Mouse (Mus musculus): ENCODE measurements at regions not wholly inside any gene's neighbourhood (a gene's known extent, or its start where the extent isn't known, plus 50 kb on each side); places are given as distances from the start of the nearest gene placed in this dataset.

DNA sequence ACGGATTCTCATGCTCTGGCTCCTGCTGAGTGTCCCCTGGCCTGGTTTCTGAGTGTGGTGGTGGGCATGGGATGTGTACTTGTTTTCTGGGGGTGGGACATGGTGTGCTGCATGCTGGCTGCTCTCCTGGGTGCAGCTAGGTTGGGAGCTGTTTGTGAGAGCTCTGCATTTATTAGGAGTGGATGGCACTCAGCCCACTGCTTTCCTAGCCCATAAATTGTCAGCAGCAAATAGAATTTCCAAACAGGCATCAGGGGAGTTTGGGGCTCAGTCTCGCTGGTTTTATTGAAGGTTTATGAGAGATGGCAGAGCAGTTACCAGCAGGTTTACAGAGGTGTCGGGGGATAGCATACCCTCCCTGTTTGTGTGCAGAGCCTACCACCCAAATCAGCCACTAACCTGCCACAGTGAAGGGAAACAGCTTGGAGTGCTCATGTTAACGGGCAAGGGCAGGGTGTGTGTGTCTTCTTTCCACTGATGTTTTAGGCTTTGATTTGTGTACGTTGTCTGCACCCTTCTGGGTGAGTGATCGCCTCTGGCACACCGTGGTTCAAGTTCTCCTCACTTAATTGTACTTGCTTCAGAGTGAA, 372.6 kb downstream of the Eipr1 start:
- DNase-seq = no peak

DNA sequence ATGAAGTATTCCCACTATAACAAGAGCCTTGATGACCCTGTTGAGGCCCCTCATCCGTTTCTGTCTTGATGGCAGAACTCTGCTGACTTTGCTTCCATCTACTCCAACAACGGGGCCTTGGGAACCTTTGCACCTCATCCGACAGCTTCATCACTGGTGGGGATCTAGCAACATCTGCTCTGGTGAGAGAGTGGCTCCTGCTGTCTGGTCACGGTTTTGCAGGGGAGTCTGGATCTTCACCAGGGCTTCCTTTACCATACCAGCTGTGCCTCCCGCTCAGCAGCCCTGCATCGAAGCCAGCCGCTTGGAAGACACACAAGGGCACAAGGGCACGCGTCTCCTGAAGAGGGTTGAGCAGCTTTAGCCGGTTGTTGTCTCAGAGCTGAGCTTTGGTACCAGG, 377.2 kb downstream of the Eipr1 start:
- DNase-seq = peak; percentile 11

DNA sequence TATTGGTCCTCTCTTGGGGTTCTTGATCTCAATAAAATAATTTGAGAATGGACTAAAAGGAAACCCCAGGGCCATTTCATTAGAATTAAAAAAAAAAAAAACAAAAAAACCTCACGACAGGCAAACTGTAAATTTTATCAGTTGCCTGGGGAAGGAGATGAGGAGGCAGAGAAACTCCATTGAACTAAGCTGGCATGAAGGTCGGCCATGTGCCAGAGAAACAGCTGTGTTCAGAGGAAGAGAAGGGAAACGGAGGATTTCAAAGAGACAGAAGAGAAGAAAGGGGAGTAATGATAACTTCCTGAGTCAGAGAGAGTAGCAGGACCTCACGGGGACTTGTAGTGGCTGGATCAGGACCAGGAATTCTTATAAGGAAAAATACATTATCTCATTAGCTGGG, 377.7 kb downstream of the Eipr1 start:
- DNase-seq = no peak

DNA sequence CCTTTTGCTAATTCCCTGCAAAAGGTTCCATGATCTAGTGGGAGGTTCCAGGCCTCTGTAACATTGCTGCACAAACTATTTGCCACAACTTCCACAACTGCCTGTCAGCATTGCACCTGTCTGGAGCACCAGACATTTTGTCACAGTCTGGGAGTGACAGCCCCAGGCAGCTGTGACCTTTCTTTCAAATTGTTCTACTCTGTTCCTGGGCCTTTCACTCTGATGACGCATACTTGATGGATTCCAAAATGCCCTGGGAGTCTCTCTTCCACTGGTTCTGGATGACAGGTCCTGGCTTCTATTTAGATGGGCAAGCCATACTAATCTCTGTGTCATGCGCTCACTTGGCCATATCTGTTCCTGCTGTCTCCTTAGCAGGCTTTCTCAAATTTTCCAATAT, 382.7 kb downstream of the Eipr1 start:
- DNase-seq = no peak

DNA sequence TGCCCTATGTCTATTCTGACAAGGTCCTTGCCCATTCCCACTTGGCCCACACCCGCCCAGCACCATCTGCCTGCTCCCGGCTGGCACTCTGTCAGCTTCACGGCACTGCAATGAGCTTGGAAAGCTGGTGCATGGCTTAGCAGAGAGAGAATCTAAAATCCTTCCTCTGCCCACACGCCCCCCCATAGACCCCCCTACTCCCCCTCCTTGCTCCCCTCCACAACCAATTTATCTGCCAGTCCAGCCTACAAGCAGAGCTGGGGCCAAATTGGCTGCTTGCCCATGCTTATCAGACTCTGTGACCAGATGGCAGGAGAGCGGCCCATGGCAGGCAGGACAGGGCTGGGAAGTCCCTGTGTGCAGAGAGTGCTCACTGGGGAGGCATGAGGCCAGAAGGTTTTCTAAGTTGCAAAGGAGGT, 385.3 kb downstream of the Eipr1 start:
- no peak for DNase-seq

DNA sequence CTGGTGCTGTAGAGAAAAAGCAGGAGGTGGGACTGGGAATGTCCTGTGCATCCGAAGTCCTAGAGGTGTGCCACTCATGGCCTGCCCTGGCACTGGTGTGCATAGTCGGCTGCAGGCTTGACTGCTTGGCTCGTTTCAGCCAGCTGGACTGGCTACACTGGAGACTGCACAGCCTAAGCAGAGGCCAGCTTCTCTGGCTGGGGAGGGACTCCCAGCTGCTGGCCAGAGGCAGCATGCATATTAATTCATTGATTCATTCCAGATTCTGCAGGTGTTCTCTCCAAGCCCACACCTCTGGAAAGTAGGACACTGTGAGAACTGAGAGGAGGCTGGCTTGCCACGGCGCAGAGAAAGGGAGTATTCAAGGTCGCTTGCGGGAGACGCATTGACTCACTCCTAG, 385.9 kb downstream of the Eipr1 start:
- no peak for DNase-seq

DNA sequence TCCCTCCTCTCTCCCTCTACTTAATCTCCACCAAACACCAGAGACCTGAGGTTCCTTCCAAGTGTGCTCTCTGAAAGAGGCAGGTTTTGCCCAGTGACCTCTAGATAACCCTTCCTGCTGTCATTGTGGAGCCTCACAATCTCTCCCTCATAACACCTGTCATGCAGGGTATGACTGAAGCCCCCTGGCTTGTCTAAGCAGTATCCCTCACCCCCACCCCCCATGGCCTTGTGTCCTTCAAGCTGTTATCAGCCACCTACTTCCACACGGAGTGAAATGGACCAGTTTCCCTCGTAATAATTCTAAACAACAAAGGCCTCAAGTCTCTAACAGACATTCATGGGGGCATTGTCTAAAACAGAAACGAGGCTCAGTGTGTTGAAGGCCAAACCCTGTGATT, 387.6 kb upstream of the Myt1l start:
- DNase-seq = no peak

DNA sequence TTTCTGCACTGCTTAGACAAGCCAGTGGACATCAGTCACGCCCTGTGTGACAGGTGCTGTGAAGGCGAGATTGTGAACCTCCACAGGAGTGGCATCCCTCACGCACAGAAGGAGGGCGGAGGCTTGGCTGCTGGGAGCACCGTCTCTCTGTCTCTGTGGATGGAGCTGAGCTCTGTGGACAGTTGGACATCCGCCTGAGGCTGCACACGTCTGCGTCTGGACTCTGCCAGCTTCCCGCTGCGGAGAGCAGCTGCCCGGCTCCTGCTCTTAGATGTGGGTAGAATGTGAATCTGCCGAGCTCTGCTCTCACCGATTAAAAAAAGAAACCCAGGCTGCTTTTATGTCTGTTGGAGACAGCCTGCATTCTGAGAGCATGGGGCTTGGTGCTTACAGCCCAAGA, 387.1 kb upstream of the Myt1l start:
- DNase-seq = no peak

DNA sequence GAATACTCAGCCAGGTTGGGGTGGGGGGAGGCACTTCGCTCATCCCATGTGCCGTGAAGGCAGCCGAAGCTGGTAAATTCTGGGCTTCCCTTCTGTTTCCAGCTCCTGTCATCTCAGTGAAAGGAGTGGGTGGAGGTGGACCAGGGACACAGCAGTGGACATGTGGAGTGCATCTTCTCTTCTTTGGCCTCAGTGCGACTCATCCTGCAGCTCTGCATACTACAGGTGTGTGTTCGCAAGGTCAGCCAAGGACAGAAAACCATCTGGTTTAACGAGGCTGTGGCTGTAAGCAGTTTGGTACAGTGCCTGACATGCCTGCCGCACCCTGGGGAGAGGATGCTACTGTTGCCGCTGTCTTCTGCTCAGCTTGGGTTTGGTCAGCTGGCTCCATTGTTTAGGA, 386.3 kb upstream of the Myt1l start:
- DNase-seq = no peak

DNA sequence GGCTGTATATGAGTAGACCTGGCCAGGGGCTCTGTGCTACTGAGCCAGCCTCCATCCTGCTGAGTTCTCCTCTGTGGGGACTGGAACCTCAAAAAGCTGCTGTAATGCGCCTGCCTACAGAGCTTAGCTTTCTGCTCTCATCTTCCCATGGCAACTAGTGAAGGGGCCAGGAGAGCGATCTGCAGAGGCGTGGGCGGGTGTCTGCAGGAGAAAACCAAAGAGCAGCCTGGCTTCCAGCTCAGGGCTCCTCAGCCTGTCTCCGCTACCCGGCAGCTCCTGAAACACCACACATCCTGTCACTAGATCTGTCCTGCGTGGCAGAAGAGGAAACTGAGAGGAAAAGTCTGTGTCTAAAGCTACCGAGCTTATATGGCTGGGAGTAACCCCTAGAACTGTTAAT, 384.9 kb upstream of the Myt1l start:
- no peak for DNase-seq

DNA sequence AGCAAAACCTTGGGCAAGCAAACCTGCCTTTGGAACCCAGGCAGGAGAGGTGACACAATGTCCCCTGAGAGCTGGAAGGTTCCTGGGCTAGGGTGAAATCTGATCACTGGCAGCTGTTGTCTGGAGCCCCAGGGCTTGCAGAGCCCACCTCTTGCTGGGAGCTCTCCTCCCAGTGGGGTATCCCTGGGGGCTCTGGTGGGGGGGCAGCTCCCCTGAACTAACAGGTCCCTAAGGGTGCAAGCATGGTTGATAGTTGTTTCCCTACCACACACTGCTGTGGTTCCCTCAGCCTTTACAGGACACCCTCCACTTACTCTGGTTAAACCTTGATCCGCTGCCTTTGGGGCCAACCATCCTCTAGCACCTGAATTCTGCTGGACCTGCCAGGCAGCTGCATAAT, 367.3 kb upstream of the Myt1l start:
- DNase-seq = no peak

DNA sequence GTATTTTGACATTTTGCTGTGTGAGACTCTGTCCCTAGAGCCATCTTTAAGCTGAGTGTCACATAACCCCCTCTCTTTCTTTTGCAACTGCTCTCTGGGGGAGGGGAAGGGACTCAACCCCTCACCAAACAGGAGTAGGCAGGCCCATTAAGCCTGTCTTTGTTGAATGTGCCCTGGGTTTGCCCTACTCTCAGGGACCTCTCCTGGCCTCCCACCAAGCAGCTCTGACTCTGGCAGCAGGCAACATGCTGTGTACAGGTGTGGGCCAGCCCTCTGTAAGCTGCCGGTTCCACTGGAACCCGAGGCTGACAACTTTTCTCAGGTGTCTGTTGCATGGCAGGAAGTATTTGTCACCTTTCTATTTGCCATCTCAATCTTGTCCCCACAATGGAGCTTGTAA, 366.6 kb upstream of the Myt1l start:
- no peak for DNase-seq

DNA sequence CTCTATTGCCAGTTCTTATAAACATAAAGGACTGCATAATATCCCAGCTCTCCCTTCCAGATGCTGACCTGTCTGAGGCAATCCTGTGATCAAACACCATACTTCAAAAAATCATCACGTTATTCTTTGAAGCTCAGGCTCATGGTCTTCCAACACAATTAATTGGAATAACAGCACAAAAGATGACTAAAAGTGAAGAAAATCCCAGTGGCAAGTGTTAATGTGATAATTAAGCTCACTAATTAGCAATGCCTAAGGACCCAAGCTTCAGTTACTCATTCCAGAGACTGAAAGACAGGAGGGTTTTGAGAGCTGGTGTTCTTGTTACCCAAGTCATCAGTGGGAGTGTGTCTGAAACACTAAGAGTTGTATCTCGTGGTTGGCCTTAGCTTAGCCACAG, 363.5 kb upstream of the Myt1l start:
- DNase-seq = no peak

DNA sequence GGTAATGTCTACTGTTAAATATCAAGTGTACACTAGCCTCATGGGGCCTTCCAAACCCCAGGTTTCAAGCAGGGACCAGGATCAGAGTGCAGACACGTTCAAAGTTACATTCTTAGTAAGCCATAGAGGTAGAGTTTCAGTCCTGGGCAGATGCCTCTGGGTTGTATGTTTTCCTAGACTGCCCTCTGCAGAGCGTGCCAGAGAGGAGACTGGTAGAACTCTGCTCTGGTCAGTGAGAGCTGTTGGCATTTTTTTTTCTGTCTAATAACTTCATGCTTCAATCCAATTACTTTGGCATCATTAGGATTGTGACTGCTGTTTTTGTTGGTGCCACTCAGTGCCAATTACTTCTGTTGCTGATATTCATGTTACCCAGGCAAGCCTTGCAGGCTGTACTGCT, 361.9 kb upstream of the Myt1l start:
- DNase-seq = no peak

DNA sequence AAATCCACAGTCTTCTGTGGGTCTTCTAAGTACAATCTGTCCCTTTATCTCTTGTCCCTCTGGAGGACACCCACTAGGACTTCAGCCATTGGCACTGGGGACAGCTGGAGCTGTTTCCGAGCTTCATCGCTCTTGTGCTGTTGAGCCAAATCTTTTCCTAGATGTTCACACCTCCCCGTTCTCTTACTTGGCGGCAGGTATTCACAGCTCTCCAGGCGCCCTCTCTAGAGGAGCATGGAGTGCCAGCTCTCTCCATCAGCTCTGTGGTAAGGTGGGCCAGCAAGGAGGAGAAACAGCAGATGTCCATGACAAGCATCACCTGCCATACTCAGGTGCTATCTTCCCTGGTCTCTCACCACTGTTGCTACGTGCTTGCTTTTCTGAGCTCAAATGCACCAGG, 360.3 kb upstream of the Myt1l start:
- DNase-seq = no peak

DNA sequence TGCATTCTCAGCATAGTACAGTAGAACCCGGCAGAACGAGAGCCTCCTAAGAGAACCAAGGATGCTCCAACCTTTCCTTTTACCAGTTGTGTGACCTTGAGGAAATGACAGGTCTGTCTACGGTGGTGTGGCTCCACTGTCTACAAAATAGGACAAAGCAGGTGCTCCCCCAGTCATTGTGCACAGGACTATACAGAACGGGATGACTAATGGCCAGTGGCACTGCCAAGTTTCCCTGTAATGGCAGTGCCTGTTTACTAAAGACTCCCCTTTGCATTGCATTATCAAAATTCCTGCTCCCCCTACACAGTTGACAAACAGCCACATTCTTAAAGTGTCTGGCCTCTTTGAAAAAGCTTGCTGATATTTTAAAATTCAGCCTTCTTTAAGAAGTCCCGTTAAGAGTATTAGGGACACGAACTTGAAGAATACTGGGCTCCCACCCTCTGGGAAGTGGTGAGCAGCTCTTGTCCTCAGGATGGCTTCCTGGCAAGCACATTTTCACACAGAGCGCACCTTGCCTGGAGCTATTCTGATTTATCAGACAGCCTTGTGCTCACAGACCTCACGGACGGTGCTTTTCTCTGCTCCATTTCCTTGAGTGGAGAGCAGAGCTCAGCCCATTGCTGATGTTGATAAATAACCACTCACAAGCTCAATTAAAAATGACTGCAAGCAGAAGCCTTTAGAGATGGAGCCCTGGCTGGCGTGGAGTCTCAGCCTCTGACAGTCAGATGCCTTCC, 352.3 kb upstream of the Myt1l start:
- no peak for DNase-seq

DNA sequence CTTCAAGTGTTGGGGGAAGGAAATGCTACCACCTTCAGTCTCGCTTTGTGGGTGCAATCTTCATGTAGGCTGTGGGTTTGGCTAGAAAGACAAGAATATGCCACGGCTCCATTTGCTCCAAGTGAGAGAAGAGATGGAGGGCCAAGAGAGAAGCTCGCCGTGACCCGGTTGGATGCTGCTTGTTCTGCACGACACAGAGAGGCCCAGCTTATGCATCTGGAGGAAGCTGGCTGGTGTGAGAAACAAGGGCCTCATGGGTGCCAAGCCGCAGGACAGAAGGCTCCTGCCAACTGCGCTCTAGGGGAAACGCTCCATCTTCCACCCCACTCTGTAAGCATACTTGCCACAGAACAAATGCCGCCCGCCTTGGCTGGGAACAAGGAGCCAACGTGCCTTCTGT, 351.0 kb upstream of the Myt1l start:
- no peak for DNase-seq

DNA sequence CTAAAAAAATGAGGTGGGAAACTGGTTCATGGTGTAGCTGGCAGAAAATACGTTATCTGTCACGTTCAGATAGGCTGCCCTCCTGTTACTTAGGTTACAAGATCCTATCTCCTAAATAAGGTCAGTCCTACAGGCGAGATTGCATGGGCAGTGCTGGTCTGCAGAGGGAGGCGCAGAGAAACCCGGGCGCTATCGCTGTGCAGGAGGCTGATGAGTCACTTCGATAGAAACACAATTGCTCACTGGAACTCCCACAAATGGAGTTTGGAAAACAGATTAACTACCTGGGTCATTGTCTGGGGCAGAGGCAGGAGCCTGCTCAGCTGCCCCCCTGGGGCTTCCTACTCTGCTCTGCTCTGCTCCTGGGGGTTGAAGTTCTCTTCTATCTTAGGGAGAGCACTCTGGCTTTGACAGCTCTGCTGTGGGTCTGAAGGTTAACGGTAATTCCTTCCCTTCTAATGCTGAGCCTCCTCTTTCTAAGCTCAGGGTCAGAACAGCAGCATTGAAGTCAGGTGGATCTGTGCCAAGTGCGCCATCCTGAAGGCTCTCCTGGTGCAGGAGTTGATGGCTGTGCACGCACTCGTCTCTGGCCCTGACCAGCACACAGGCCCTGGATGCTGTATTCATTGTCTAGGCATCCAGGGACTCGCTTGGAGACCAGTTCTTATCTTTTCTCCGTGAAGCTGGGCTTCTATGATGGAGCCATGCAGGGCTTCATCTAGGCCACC, 349.9 kb upstream of the Myt1l start:
- DNase-seq = no peak

DNA sequence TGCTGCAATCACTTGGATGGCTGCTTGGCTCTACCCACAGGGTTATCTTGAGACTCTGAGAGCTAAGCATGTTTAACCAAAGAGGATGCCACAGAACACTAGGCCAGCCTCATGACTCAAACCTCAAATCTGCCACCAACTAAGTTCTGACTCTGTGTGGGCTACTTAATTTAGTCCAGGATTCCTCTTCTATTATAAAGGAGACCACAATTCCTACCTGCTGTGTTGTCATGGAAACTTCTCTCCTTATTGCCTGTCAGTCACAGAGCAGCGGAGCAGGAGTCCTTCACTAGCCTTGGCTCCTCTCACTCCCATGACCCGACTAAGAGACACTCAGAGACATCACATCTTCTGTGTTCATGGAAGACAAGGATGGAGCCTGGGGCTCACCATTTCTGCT, 348.8 kb upstream of the Myt1l start:
- no peak for DNase-seq

DNA sequence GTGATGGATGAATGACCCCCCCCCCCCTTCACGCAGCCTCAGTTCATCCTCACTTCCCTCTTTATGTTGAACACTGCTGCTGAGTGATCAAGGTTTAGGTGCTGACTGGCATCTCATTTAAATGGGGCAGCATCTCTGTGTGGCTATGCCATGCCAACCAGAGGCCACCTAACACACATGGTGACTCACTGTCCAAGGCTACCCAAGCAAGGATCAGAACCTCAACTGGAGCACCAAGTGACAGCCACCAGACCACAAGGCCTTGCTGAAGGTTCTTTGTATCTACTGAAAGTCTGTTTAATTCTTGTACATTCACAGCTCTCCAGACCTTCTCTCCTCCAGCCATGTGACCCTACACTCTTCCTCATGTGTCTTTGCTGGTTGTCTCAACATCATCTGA, 347.6 kb upstream of the Myt1l start:
- DNase-seq = no peak

DNA sequence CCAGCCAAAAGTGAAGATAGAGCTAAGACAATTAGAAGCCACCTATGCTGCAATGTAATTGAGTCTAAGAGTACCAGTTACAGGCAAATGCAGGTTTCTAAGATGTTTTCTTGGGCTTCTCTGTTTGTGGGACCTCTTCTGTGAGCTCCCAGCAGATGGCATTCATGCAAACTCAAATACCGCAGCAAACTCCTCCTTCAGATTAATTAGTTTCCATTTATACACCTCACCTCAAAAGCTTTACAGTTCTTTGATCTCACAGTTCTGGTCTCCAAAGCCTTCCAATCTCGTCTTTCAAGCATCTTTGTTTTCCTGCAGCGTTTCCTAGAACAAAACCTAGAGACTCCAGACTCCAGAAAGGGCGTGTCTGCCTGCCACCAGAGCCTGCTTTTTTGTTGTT, 340.6 kb upstream of the Myt1l start:
- DNase-seq = no peak

DNA sequence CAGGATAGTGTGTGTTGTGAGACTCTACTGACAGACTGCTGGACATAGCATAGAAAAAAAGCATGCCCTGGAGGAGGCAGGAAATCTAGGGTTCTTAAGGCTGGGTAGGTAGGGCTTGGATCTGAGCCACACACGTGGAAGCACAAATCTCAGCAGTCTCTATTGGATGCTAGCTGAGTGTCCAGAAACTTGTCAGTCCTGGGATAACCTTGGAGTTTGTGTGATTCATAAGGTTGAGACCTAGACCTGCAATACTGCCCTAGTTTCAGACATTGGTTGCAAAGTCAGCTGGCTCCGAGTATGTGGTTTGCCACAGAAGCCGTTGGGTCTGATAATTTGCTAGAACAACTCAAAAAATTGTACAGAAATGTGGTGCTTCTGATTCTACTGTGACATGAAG, 335.8 kb upstream of the Myt1l start:
- no peak for DNase-seq

DNA sequence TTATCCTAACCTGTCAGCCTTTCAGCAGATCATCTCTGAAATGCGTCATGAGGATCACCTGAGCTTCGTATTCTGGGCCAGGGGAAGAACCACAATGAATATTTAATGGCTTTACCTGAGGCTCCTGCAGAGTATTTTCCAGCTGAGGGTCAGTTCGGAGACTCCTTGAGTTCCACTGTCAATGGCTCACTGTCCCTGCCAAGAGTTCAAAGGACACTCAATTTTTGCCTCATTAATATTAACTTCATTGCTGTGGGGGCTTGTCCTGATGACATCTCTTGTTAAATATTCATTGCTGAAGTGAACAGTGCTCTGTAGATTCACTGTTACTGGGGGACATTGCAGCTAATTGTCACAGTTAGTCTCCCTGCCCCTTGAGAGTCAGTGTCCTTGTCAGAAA, 316.2 kb upstream of the Myt1l start:
- no peak for DNase-seq

DNA sequence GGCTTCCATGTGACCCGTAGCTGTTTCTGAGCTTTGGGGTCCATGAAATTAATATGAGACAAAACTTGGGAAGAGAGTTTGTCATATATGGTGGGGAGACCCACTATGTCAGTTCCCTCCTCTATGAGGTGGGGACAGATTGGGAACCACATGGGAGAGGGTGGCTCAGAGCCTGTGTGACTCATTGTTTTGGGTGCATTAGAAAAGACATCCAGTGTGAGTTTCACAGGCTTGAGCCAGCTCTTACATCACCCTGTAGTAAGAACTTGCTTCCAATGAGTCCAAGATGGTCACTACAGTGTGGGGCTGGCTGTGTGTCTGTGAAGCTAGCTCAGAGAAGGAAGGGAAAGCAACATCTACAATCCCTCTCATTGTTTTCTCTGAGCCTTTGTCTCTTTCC, 314.6 kb upstream of the Myt1l start:
- no peak for DNase-seq

DNA sequence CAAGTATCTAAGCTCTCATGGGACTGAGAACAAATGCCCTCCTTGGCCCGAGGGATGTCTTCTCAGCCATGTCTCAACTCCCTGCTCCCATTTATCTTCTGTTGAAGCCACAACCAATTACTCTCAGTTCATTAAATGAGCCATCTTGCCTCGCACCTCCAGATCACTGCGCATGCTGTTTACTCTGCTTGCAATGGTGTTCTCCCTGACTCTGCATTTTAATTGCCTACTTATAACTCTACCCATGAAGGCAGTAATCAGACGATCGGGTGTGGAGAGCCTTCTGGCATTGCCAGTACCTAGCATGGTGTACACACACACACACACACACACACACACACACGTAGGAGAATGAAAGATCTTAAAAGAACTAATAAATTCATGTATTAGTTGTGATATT, 306.1 kb upstream of the Myt1l start:
- no peak for DNase-seq
